Mouse (Mus musculus) megakaryocyte, embryonic 14.5 days (primary cell): ENCODE data around the gene Slc7a14.

ENCODE experiments used
- FLI1 ChIP-seq: IDR thresholded peaks from 2 replicates; pipeline ENCODE4 v1.6.1; 2012; ENCODE audit warnings: low read length, inconsistent platforms, mixed read lengths
- GATA1 ChIP-seq: IDR thresholded peaks from 3 replicates; pipeline ENCODE4 v1.6.1; 2012; ENCODE audit warnings: mixed read lengths, low read length, inconsistent platforms, borderline replicate concordance

GRCm38 (mm10) chr3:31228487-31228886, 81.7 kb downstream of the Slc7a14 start:
- TF ChIP-seq GATA1 (no peak), FLI1 (no peak)
